Mouse (Mus musculus) monocyte, adult 2 months (primary cell): ENCODE measurements around the gene Pck2.

Experiments used
- DNase-seq, 2 experiments: peaks; one replicate each; pipeline ENCODE4 v3.0.0; 2022; ENCODE audit warnings: low spot score in 2 of 2, low read depth in 1 of 2

The Pck2 gene

DNA sequence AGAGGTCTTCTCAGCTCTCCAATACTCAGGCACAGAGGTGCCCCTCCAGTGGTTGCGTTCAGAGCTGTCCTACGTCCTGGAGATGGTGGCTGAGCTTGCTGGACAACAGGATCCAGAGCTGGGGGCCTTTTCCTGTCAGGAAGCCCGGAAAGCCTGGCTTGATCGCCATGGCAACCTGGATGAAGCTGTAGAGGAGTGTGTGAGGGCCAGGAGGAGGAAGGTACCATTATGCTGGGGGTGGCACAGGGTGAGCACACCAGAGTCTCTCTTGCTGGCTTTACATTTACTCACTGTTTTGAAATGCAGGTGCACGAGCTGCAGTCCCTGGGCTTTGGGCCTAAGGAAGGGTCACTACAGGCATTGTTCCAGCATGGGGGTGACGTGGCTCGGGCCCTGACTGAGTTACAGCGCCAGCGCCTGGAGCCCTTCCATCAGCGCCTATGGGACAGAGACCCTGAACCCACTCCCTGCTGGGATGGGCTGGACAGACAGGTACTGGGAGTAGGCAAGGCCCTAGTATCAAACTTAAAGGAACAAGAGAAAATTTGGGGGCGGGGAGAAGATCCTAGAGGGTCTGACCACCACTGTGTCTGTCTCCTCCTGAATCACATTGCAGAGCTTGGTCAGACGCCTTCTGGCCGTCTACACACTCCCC is 56.1 kb downstream of the Pck2 start:
- DNase-seq: no peak

DNA sequence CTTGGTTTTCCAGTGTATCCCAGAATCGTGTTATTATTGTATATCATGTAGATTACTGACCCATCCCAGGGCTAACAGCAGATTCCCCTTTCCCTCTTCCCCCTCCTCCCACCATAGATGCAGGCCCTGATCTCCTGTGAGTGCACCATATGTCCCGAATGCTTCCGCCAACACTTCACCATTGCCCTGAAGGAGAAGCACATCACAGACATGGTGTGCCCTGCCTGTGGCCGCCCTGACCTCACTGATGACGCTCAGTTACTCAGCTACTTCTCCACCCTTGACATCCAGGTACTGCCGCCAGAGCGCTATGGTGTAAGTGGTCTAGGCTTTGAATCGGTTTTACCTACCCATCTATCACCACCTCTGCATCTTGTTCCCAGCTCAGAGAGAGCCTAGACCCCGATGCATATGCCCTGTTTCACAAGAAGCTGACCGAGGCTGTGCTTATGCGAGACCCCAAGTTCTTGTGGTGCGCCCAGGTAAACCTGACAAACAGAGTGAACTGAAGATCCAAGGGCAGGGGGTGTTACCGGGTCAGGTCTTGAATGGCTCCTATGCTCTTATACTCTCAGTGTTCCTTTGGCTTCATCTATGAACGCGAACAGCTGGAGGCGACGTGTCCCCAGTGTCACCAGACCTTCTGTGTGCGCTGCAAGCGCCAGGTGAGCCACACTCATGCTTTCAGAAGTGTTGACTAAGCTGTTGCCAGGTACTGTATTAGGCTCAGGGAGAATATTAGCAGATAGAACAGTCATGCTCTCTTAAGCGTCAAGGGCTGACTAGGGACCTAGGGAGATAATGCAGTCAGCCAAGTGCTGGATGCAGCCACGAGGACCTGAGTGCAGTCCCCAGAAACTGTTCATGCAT is 58.7 kb downstream of the Pck2 start:
- no peak for DNase-seq
